Mouse (Mus musculus): Measurements from ENCODE around the gene Fut1. TPM values are rescaled to one million over a fixed set of nuclear protein-coding genes. Genes with fewer than 3 reads are reported as not detected.

The Fut1 gene
- polyA plus RNA-seq, 1 experiment: 5.9 TPM

DNA sequence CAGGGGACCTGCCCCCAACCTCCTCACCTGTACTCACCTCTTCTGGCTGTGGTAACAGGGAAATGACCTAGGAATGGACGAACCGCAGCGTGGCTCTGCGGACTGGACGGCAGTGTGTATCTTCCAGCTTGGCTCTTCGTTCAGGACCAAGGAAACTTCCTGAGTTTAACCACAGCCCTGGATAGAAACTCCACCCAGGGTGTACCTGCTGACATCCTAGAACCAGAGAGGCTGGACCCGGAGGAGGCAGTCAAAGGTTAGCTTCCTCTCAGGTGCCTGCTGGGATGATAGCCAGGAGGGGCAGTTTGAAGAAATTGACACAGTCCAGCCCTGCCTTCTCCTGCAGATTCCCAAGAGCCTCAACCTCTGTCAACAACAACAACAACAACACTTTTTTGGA lies 49.1 kb downstream of the Fut1 start, which contains the start of gene Fut2:
Gene Fut2, minus strand, starts transcription at position 234 of the 400 bp plus-strand sequence.
- Histone ChIP-seq H3K4me3 (ENCODE audit: control insufficient read depth, insufficient read depth, low read length) (no peak within 1 kb of the TSS), H3K27ac (ENCODE audit: control insufficient read depth, insufficient read depth, low read length) (no peak within 1 kb of the TSS), H3K27me3 (ENCODE audit: control insufficient read depth, insufficient read depth, low read length) (no peaks in the 10 kb centered on the region), H3K4me1 (replicated peaks; ENCODE audit: control insufficient read depth, insufficient read depth, low read length) (no peaks in the 10 kb centered on the region), H3K36me3 (ENCODE audit: control insufficient read depth, insufficient read depth, low read length) (no peaks in the 10 kb centered on the region)
- DNase-seq: no peak
- WGBS: 83% methylated on average over 7 of the region's 7 CpGs
- TF ChIP-seq POLR2A (IDR thresholded peaks at IDR 0.05; ENCODE audit: control insufficient read depth, extremely low read depth, insufficient read depth, low read length, poor library complexity) (no peak), CTCF (IDR thresholded peaks at IDR 0.05; ENCODE audit: borderline replicate concordance, control insufficient read depth, extremely low read depth, insufficient read depth, low read length, poor library complexity) (no peak)

DNA sequence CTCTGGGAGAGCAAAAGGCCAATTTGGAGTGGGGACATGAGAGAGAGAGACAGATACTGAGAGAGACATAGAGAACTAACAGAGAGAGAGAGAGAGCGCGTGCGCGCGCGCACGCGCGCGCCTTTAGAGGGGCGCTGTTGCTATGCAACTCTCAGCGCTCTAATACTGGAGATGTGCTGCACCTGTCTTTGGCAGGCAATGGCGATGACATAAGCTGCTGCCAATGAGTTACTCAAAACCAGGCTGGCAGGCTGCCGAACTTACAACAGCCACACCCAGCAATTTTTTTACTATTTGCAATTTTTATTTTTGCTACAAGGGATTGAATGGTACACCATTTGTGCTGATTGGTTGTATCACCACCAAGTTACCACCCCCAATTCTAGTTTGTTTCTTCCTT lies 50.7 kb downstream of the Fut1 start:
- no peak for TF ChIP-seq POLR2A (IDR thresholded peaks at IDR 0.05; ENCODE audit: control insufficient read depth, extremely low read depth, insufficient read depth, low read length, poor library complexity)
- TF ChIP-seq CTCF (IDR thresholded peaks at IDR 0.05; ENCODE audit: borderline replicate concordance, control insufficient read depth, extremely low read depth, insufficient read depth, low read length, poor library complexity): no peak
- H3K4me1 ChIP-seq (replicated peaks; ENCODE audit: control insufficient read depth, insufficient read depth, low read length): no peaks in the 10 kb centered on the region
- DNase-seq: no peak
- H3K4me3 ChIP-seq (ENCODE audit: control insufficient read depth, insufficient read depth, low read length): no peak overlapping the region
- no peaks in the 10 kb centered on the region for H3K36me3 ChIP-seq (ENCODE audit: control insufficient read depth, insufficient read depth, low read length)
- no peaks in the 10 kb centered on the region for H3K27me3 ChIP-seq (ENCODE audit: control insufficient read depth, insufficient read depth, low read length)
- 89% methylated on average over 14 of the region's 14 CpGs for WGBS
- no peak overlapping the region for H3K27ac ChIP-seq (ENCODE audit: control insufficient read depth, insufficient read depth, low read length)

DNA sequence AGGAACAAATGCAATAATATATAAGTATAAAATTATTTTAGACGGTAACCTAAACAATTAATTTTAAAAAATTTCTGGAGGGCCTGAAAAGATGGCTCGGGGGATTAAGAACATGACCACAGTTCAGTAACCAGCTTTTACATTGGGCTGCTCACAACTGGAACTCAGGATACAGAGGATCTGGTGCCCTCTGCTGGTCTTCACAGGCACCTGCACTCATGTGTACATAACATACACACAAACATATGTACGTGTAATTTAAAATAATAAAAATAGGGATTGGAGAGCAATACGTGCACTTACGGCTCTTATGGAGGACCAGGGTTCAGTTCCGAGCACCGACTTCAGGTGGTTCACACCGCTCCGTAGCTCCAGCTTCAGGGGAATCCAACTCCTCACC lies 51.8 kb downstream of the Fut1 start:
- Histone ChIP-seq H3K4me1 (replicated peaks; ENCODE audit: control insufficient read depth, insufficient read depth, low read length) (no peaks in the 10 kb centered on the region), H3K27ac (ENCODE audit: control insufficient read depth, insufficient read depth, low read length) (no peak overlapping the region), H3K27me3 (ENCODE audit: control insufficient read depth, insufficient read depth, low read length) (no peaks in the 10 kb centered on the region), H3K36me3 (ENCODE audit: control insufficient read depth, insufficient read depth, low read length) (no peaks in the 10 kb centered on the region), H3K4me3 (ENCODE audit: control insufficient read depth, insufficient read depth, low read length) (no peak overlapping the region)
- no peak for DNase-seq
- TF ChIP-seq CTCF (IDR thresholded peaks at IDR 0.05; ENCODE audit: borderline replicate concordance, control insufficient read depth, extremely low read depth, insufficient read depth, low read length, poor library complexity) (no peak), POLR2A (IDR thresholded peaks at IDR 0.05; ENCODE audit: control insufficient read depth, extremely low read depth, insufficient read depth, low read length, poor library complexity) (no peak)
- 98% methylated on average over 9 of the region's 9 CpGs for WGBS

Other genes with a start within 250 kb of the Fut1 start
- 0.65 and 1.0 TPM in 2 replicates for gene Lin7b, start 246.7 kb upstream of the Fut1 start, polyA plus RNA-seq (2012; rRNA removed)
- gene Snrnp70, start 221.5 kb upstream of the Fut1 start, polyA plus RNA-seq (2012; rRNA removed): 693 and 725 TPM in 2 replicates
- 0.68 and 1.1 TPM in 2 replicates for gene Kcna7, start 211.6 kb upstream of the Fut1 start, polyA plus RNA-seq (2012; rRNA removed)
- 2.1 and 3.0 TPM in 2 replicates for gene Ntf5, start 203.6 kb upstream of the Fut1 start, polyA plus RNA-seq (2012; rRNA removed)
- gene Lhb, start 196.5 kb upstream of the Fut1 start, polyA plus RNA-seq (2012; rRNA removed): 0.80 and 0.96 TPM in 2 replicates
- gene Gys1, start 182.4 kb upstream of the Fut1 start, polyA plus RNA-seq (2012; rRNA removed): 35.2 and 35.5 TPM in 2 replicates
- 122 and 124 TPM in 2 replicates for gene Ruvbl2, start 179.2 kb upstream of the Fut1 start, polyA plus RNA-seq (2012; rRNA removed)
- gene Ftl1, start 157.4 kb upstream of the Fut1 start, polyA plus RNA-seq (2012; rRNA removed): 2,491 and 2,656 TPM in 2 replicates
- gene Bax, start 150.4 kb upstream of the Fut1 start, polyA plus RNA-seq (2012; rRNA removed): 165 and 184 TPM in 2 replicates
- 2.5 and 3.0 TPM in 2 replicates for gene Tulp2, start 135.4 kb upstream of the Fut1 start, polyA plus RNA-seq (2012; rRNA removed)
- not detected in 2 replicates for gene Gm45808, start 130.5 kb upstream of the Fut1 start, polyA plus RNA-seq (2012; rRNA removed)
- 2.3 and 2.4 TPM in 2 replicates for gene Dhdh, start 128.5 kb upstream of the Fut1 start, polyA plus RNA-seq (2012; rRNA removed)
- gene Nucb1, start 106.9 kb upstream of the Fut1 start, polyA plus RNA-seq (2012; rRNA removed): 204 and 216 TPM in 2 replicates
- gene Ppp1r15a, start 91.0 kb upstream of the Fut1 start, polyA plus RNA-seq (2012; rRNA removed): 27.6 and 35.3 TPM in 2 replicates
- 9.7 and 12.3 TPM in 2 replicates for gene Plekha4, start 91.0 kb upstream of the Fut1 start, polyA plus RNA-seq (2012; rRNA removed)
- 2.2 and 2.6 TPM in 2 replicates for gene Hsd17b14, start 62.4 kb upstream of the Fut1 start, polyA plus RNA-seq (2012; rRNA removed)
- gene Bcat2, start 47.1 kb upstream of the Fut1 start, polyA plus RNA-seq (2012; rRNA removed): 140 and 173 TPM in 2 replicates
- 18.9 and 19.2 TPM in 2 replicates for gene Fgf21, start 1.8 kb upstream of the Fut1 start, polyA plus RNA-seq (2012; rRNA removed)
- 0.45 and 0.75 TPM in 2 replicates for gene Izumo1, start 4.5 kb downstream of the Fut1 start, polyA plus RNA-seq (2012; rRNA removed)
- gene Rasip1, start 10.2 kb downstream of the Fut1 start, polyA plus RNA-seq (2012; rRNA removed): 6.3 and 8.6 TPM in 2 replicates
- gene Mamstr, start 22.7 kb downstream of the Fut1 start, polyA plus RNA-seq (2012; rRNA removed): 3.9 and 4.4 TPM in 2 replicates
- gene Fut2, start 49.1 kb downstream of the Fut1 start, polyA plus RNA-seq (2012; rRNA removed): 1.3 and 1.9 TPM in 2 replicates
- 3.9 and 4.2 TPM in 2 replicates for gene Ntn5, start 66.7 kb downstream of the Fut1 start, polyA plus RNA-seq (2012; rRNA removed)
- gene Sec1, start 77.1 kb downstream of the Fut1 start, polyA plus RNA-seq (2012; rRNA removed): 1.6 and 1.9 TPM in 2 replicates
- 2.2 and 2.7 TPM in 2 replicates for gene Car11, start 82.6 kb downstream of the Fut1 start, polyA plus RNA-seq (2012; rRNA removed)
- 28.2 and 31.3 TPM in 2 replicates for gene Dbp, start 87.8 kb downstream of the Fut1 start, polyA plus RNA-seq (2012; rRNA removed)
- 2,384 and 2,707 TPM in 2 replicates for gene Rpl18, start 98.2 kb downstream of the Fut1 start, polyA plus RNA-seq (2012; rRNA removed)
- gene Sphk2, start 100.7 kb downstream of the Fut1 start, polyA plus RNA-seq (2012; rRNA removed): 87.4 and 88.1 TPM in 2 replicates
- gene Fam83e, start 103.9 kb downstream of the Fut1 start, polyA plus RNA-seq (2012; rRNA removed): 1.5 and 1.7 TPM in 2 replicates
- not detected in 2 replicates for gene Spaca4, start 108.5 kb downstream of the Fut1 start, polyA plus RNA-seq (2012; rRNA removed)
- gene Lmtk3, start 166.4 kb downstream of the Fut1 start, polyA plus RNA-seq (2012; rRNA removed): 0.84 and 1.2 TPM in 2 replicates
- 3.8 and 3.9 TPM in 2 replicates for gene Sult2b1, start 167.4 kb downstream of the Fut1 start, polyA plus RNA-seq (2012; rRNA removed)
- gene Cyth2, start 197.3 kb downstream of the Fut1 start, polyA plus RNA-seq (2012; rRNA removed): 65.8 and 71.5 TPM in 2 replicates
- 0.36 and 1.3 TPM in 2 replicates for gene Kcnj14, start 207.5 kb downstream of the Fut1 start, polyA plus RNA-seq (2012; rRNA removed)
- gene Grwd1, start 213.7 kb downstream of the Fut1 start, polyA plus RNA-seq (2012; rRNA removed): 22.4 and 27.7 TPM in 2 replicates